Mouse (Mus musculus) adrenal gland, postnatal 4 days (tissue): Measurements from ENCODE around the gene Wnt9a. TPM values are rescaled to one million over a fixed set of nuclear protein-coding genes. Genes with fewer than 3 reads are reported as not detected.
A peak's percentile ranks its signal among the peaks of the same experiment; 100 is the strongest.
"Not testable (repeated sequence)": the region's sequence is repeated elsewhere in the genome, so short reads cannot be mapped to it uniquely, and the experiment has no call there.

Experiments used
- DNase-seq, 2 experiments: peaks; one replicate each; pipeline ENCODE4 v3.0.0; 2021 to 2022; ENCODE audit warnings: low spot score in 2 of 2, mixed read lengths in 2 of 2
- long read RNA-seq, 2 experiments: library from polyadenylated mRNA; stranded (forward); transcript quantifications; one replicate each; pipeline ENCODE4 v2.0.0; 2021
- total RNA-seq, 2 experiments: library from RNA; stranded (reverse); gene quantifications; 2 replicates each; pipeline ENCODE4 v1.2.3; 2021

The Wnt9a gene
- 1 to 10 TPM; 1.9 to 2.5 TPM for total RNA-seq
- long read RNA-seq, experiment 1: 0 reads
- long read RNA-seq, experiment 2, partial matches to known transcripts: 0 of 2 reads
- long read RNA-seq, experiment 2, other reads (novel, unspliced or antisense): 0 of 2 reads

DNA sequence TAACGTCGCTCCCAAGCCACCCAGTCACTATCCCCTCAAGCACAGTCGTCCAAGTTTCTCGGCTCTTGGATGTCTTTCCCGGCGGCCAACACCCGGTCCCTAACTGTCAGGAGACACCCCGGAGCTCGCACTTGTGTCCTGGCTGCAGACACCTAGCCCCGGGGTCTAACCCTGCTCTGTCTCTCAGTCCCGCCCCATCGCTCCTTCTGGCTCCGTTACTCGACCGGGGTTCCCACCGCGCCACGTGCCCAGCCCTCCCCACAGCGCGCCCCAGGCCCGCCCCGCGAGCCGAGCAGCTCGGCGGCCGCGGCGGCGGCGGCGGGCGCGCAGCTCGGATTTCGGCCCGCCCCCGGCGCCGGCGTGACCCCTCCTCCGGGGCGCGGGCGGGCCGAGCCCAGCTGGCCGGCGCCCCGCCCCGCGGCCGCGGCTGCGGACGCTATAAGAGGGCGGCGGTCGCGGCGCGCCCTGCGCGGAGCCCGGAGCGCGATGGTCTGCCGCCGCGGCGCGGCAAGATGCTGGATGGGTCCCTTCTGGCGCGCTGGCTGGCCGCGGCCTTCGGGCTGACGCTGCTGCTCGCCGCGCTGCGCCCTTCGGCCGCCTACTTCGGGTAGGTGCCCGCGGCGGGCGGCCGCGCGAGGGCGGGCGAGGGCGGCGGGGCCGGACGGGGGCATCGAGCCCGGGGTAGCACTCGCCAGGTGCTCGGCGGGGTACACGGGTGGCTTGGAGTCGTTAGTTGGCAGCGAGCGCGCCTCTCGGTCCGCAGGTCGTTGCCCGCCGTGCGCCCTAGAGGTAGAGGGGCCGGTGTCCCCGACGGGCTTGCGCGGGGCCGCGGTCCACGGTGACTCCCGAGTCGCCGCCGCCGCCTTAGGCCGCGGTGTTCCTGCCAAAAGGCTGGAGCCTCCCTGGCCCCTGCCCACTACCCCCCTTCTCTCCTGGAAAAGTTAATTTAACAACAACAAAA lies at the start of gene Wnt9a:
TSS of gene Wnt9a (plus strand) at position 468 of the 961 bp plus-strand sequence.
- peak in 1 of 2 experiments; percentile 18 for DNase-seq

DNA sequence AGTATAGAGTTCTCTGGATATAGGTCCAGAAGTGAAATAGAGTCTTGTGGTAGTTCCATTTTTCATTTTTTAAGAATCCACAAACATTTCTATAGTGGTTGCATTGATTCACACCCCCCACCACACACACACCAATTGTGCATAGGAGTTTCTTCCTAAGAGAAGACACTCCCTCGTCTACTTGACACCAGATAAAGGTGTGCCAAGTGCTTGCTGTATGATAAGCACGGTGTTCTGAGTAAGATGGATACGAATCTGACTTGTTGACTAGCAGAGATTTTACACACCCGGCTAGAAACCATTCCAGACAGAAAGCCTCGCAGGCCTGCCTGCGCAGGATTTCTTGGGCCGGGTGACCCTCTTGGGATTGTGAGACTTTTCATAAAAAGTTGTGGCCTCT lies 47.1 kb upstream of the Wnt9a start:
- no peak for DNase-seq

DNA sequence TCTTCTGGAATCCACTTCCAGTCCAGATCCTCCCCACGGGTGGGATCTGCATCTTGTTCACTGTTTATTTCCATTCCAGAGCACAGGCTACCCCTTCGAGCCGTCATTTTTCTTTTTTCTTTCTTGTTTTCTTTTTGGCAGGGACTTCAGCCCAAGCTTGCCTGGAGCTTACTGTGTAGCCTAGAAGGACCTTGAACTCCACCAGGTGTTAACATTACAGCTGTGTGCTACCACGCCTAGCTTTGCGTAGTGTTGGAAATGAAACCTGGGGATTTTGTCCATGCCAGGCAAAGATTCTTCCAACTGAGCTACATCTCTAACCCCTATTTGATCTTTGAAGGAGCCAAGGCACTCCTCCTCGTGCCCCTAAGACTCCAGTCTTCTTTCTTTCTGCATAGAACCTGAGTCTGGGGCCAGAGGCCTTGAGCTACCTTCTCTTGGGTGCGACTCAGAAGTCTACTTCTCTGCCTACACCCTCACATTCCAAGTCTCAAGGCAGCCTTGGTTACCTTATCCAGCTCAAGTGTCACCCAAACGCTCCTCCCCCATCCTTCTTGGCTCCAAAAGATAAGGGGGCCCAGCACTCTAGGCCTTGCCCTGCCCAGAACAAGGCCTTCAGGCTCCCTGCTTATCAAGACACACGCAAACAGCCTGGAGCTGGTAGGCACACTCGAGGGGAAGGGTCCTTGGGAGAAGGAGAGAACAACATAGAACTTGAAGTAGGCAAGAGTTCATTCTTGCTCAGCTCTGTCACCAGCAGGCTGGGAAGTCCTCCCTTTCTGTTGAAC lies 45.8 kb upstream of the Wnt9a start:
- DNase-seq: no peak

DNA sequence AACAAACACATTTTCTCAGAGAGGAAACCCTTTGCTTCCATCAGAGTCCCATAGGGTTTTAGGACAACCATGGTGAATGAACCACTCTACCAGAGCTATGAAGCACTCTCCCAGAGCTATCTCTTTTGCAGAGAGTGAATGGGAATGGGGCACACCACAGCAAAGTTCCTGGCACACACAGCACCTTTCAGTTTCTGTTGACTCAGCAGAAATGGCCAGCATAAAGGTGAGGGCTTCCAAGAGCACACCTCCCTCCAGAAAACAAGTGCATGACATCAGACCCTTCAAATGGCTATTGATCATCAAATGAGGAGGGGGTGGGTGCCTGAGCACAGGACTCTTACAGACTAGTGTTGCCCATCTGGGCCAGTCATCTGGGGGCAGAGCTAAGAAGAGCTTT lies 44.4 kb upstream of the Wnt9a start:
- DNase-seq: no peak

DNA sequence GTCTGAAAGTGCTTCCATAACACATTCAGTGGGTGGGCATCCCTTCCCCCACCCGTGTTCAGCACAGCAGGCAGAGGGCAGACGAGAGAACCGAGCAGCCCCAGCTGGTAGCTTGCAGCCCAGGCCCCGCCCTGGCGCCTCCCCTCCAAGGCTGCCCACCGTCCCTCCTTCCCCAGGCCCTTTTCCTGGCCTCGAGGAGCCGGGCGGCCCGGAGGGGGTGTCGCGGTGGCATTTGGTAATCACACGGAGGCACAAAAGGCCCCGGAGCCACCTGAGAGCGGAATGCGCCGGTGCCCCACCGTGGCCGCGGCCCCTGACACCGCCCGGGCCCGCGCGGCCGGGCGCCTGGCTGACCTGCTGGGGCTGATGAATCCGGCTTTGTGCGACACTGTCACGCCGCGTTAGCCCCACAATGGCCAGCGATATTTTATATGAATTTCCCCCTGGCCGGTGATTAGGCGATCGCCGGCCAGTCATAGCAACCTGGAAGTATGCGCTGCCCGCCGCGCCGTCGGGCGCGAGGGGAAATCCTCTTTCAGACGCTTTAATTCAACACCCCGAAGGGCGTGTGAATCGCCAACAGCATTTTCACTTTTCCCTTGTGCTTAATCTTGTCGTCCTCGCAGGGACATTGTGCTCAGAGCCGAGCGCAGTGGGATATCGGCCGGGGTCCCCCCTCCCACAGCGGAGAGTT lies 42.7 kb upstream of the Wnt9a start:
- peak in 1 of 2 experiments; percentile 27 for DNase-seq

DNA sequence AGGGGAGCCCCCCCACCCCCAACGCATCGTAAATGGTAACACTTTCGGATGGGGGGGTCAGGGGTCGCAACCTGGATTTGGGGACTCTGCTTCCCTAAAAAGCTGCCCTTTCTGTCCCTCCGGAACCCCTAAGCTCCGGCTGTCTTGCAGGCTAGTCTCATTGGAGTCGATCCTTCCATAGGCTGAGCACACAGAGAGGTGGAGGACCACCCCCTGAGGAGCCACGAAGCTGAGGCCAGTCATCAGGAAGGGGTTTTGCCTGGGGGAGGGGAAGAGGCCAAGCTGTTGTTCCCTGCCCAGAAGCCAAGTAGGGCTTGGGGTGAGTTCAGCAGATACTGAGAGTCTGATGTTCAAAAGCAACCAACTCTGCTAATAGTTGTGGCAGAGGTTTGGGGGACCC lies 42.1 kb upstream of the Wnt9a start:
- DNase-seq: no peak

DNA sequence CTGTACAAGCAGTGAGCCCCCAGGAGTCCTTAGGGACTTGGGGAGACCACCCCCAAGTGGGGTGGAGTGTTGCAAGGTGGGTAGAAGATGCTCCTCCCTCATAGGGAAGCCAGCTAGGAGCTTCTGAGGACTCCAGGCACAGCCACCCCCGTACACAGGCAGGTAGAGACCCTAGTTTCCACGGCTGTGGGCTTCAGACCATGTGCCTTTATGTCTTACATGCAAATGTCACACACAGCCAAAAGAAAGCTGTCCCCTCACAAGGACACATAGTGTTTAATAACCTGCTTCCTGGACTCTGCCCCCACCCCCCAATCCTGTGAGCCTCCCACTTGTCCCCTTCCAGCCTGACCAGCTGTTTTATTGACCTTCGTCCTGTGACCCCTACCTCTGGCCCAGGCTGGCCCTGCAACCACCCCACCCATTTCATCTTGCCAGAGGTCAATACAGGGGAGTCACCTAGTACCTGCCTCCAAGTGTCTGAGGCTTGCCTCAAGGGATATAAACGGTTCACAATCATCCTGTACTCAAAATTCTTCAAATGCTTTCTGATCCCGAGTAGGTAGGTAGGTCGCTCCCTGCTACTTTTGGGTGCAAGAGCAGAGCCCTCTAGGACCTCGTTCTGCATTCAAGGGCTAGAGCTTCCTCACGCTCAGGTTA lies 41.4 kb upstream of the Wnt9a start:
- DNase-seq: no peak

DNA sequence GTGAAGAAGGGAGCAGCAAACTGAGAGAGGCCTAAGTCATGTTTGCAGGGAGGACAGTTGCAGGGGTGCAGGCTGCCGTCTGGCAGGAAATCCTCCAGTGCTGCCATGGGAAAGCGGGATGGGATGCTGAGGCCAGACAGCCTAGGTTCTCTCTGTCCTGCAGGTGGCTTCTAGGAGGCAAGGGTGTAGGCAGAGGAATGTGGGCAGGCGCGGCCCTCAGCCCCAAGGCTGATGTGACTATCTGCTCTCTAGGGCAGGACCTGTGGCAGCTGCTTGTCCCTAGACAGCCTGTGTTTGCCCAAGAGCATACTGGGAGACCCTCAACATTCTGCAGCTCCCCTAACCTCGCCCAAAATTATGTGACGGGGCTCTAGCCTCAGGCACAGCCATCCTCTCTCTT lies 40.0 kb upstream of the Wnt9a start:
- no peak for DNase-seq

DNA sequence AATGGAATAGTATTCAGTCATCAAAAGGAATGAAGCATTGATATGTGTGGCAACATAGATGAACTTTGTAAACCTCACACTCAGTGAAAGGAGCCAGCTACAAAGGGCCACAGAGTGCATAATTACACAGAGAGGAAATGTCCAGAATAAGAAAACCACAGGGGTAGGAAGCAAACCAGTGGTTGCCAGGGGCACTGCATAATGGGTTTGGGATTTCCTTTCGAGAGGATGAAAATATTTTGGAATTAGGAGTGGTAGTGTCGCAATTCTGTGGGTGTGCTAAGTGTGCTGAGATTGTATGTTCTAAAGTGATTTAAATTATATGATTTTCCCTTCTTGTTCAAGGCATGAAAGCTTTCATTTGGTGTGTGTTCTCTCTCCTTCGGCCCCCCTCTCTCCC lies 32.5 kb upstream of the Wnt9a start:
- DNase-seq: no peak

DNA sequence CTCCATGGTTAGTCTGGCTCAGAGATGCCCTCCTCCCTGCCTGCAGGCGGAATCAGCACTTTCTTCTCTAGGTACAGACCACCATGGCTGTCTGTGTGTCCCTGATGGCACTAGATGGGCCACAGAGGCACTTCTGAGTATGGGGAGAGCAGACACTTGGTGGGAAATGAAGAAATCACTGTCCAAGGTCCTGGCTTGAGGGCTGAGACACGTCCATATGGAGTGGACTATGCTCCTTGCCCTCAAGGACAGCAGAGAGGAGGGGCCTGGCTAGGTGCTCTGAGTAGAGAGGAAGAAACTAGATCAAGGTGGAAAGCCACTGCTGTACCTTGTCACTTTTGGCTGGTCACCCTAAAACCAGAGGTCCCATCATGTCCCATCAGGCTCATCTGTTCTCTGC lies 29.9 kb upstream of the Wnt9a start:
- no peak for DNase-seq

DNA sequence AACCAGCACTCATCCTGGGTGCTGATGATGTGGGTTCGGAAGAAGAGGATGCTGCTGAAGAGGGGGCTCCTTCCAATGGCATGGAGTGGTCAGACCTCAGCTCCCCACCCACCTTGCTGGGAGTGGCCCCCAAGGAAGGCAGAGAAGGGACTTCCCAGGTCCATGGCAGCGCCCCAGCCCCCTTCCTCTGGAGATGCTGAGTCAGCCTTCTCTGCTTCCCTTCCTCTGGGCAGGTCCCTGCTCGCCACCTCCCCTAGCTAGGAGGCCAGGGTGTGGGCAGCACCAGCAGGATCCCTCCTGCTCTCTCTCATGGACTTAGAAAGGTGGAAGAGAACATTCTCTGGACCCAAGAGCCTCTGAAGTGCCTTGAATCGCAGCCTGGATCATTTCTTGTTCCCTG lies 28.7 kb upstream of the Wnt9a start:
- DNase-seq: no peak

DNA sequence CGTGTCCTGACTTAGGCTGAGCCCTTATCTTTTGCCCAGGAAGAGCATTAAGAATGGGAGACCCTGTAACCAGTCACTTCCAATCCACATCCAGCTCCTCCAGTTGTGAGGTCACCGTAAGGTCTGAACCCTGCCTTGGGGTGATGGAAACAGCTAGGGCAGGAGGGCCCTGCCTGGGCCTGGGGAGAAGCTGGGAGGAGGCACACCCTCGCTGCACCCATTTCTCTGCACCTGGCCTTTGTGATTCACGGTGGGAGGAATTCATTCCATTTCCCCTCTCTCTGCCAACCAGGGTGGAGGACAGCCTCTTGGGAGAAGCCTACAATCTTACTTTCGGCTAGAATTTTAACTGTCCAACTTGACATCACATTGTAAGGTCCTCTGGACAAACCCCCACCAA lies 24.6 kb upstream of the Wnt9a start:
- DNase-seq: no peak

DNA sequence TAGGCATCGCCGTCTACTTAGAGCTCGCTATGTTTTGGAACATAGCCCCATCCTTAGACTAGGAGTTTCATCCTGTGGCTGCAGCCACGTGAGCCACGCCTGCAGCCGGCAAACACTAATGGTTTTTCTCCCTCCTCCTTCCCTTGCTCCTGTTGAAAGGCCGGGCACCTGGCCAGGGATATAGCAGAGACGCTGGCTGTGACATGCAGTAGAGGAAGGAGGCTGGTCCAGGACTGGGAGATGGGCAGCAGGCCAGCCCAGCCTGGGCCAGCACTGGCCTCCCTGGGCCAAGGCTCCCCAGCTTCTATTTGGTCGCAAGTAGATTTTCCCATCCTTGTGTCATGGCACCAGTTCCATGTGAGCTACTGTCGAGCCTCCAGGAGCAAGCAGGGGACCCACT lies 23.8 kb upstream of the Wnt9a start:
- no peak for DNase-seq

DNA sequence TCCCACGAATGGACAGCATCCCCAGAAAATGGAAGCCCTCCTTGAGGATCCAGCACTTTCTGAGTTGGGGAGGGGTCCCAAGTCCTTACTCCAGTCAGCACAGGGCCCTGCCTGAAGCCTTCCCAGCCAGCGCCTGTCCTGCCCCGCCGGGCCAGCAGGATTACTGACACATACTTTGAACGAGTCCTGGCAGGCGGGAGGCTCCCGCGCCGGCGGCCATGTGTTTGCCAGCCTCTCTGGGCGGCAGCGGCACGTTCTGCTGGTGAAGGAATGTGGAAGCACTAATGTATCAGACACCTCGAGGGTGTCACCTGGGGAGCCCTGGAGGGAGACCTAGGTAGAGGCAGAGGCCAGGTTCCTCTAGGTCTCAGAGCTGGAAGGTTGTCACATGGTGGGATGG lies 22.6 kb upstream of the Wnt9a start:
- no peak for DNase-seq

DNA sequence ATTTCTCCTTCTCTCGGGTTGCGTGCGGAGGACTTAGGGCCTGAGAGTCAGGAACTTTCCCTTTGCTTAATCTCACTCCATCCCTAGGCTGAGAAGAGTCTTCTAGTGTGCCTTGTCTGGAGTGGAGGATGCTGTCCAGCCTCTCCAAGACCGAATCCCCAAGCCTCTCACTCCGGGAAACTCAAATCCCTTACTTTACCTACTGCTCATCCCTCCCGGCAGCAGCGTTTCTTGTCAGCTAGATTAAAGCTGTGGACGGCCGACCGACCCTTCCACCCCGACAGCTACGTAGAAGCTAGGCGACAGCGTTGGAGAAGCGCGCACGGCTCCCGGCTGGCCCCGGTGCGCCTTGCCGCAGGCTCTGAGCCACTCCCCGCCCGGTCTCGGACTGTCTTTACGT lies 17.0 kb upstream of the Wnt9a start:
- no peak for DNase-seq

DNA sequence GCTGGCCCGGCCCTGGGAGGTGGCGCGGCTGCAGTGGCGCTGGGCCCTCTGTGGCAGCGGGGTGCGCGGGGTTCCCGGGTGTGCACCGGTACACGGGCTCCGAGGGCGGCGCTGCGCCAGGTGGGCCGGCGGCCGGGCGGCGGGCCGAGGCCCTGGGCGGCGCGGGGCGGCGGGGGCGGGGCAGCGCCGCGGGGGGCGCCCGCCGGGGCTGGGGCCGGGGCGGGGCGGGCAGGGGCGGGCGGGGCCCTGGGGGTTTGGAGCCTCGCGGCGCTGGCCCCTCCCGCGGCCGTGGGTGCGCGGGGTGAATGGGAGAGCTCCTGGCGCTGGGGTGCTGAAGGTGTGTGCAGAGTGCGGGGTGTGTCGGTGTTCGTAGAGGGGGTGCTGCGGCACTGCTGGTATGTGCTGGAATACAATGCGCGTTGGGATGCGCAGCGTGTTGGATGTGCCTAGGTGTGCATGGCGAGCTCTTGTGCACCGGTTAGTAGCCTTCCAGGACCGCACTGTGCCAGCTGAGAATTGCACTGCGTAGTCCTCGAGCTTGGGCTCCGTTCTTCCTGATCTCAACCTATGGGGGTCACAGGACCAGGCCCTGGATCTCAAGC lies 15.9 kb upstream of the Wnt9a start, which contains the start of gene Wnt3a:
TSS of gene Wnt3a (minus strand) at position 51 of the 602 bp plus-strand sequence.
- DNase-seq: no peak

DNA sequence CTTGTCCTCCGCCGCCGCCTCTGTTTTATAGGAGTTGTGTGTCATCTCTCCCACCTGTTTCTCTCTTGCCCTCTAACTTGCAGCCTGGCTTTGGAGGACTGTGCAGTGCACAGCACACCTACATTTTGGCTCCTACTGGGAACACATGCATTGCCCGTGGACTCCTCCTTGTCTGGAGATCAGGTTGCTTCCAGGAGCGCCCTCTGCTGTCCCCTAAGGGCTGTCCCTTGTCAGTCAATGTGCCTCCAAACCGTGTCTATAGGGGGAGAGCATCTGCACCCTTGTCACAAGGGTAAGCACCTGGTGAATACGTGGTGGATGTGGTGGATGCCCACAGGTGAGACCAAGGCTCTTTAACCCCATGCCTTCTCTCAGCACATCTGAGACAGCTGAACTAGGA lies 13.1 kb upstream of the Wnt9a start:
- peak in 1 of 2 experiments; percentile 43 for DNase-seq

DNA sequence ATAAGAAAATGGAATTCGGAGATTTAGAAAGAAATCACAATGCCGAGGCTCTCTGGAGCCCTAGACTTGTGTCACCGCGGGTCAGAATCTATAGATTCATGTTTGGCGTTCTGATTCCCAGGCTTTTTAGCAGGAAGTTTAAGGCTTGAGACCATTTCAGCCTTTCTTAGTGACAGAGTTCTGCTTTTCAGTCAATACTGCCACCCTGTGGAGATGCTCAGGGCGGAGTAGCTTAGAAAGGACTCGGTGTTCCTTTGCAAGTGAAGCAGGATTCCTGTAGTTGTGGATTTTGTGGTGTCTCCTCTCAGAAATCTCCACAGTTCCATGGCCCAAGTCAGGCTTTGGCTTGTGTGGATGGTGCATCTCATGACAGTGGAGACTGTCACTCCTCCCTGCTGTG lies 8.8 kb upstream of the Wnt9a start:
- DNase-seq: no peak

DNA sequence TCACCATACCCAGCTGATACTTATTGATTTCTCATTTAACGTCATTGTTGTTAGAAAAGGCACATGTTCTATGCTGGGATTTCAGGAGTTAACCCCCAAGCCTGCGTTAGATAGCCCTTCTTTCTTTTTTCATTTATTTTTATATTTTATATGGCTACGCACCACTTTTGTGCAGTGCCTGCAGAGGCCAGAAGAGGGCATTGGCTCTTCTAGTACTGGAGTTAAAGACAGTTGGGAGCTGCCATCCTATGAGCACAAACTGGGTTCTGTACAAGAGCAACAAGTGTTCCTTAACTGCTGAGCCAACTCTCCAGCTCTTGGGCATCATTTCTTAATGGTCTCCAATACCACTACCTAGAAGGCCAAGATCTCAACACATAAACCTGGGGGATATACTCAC lies 6.5 kb upstream of the Wnt9a start:
- no peak for DNase-seq

DNA sequence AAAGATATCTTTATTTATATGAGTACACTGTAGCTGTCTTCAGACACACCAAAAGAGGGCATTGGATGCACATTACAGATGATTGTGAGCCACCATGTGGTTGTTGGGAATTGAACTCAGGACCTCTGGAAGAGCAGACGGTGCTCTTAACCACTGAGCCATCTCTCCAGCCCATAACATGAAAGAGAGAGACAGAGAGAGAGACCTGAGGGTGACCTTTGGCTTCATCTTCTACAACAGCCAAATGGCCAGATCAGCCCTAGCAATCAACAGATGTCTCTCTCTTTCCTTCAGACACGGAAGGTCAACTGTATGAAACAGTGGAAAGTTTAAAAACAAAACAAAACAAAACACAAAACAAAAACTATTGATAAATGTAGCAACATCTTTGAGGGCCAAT lies 5.7 kb upstream of the Wnt9a start:
- DNase-seq: not testable (repeated sequence)
